Mouse (Mus musculus): ENCODE measurements around the gene Ulk3. TPM values are rescaled to one million over a fixed set of nuclear protein-coding genes. Genes with fewer than 3 reads are reported as not detected.

The Ulk3 gene
- polyA plus RNA-seq (2012; ENCODE audit: low replicate concordance) = 16.0 and 24.7 TPM in 2 replicates

GRCm38 (mm10) chr9:57589224-57590126, at the start of gene Ulk3:
TSS of gene Ulk3 (plus strand) at chr9:57589452.

GRCm38 (mm10) chr9:57552139-57552887, 36.9 kb upstream of the Ulk3 start, which contains the start of gene Mpi:
TSS of gene Mpi (minus strand) at chr9:57552763.

GRCm38 (mm10) chr9:57560861-57561710, 28.2 kb upstream of the Ulk3 start, which contains the start of gene Scamp2:
TSS of gene Scamp2 (plus strand) at chr9:57560943.

GRCm38 (mm10) chr9:57606139-57606851, 17.0 kb downstream of the Ulk3 start, which contains the start of gene Cplx3:
TSS of gene Cplx3 (minus strand) at chr9:57606281.

GRCm38 (mm10) chr9:57620674-57621073, 31.4 kb downstream of the Ulk3 start, which contains the start of gene Lman1l:
TSS of gene Lman1l (minus strand) at chr9:57620774.

Other genes starting within 250 kb of the Ulk3 start
- gene Ppcdc, start 149.3 kb upstream of the Ulk3 start, polyA plus RNA-seq (2012; ENCODE audit: low replicate concordance) = 12.9 and 25.2 TPM in 2 replicates
- gene Scamp5, start 121.4 kb upstream of the Ulk3 start, polyA plus RNA-seq (2012; ENCODE audit: low replicate concordance) = 6.0 and 7.6 TPM in 2 replicates
- 0.11 and 0.12 TPM in 2 replicates for gene Rpp25, start 85.4 kb upstream of the Ulk3 start, polyA plus RNA-seq (2012; ENCODE audit: low replicate concordance)
- 201 and 210 TPM in 2 replicates for gene Cox5a, start 68.2 kb upstream of the Ulk3 start, polyA plus RNA-seq (2012; ENCODE audit: low replicate concordance)
- 15.7 and 42.7 TPM in 2 replicates for gene Fam219b, start 51.9 kb upstream of the Ulk3 start, polyA plus RNA-seq (2012; ENCODE audit: low replicate concordance)
- 2.1 and 4.2 TPM in 2 replicates for gene Mpi, start 36.7 kb upstream of the Ulk3 start, polyA plus RNA-seq (2012; ENCODE audit: low replicate concordance)
- 13.8 and 74.4 TPM in 2 replicates for gene Scamp2, start 28.5 kb upstream of the Ulk3 start, polyA plus RNA-seq (2012; ENCODE audit: low replicate concordance)
- gene Cplx3, start 16.8 kb downstream of the Ulk3 start, polyA plus RNA-seq (2012; ENCODE audit: low replicate concordance) = not detected in 2 replicates
- 0.10 and 0.49 TPM in 2 replicates for gene Lman1l, start 31.3 kb downstream of the Ulk3 start, polyA plus RNA-seq (2012; ENCODE audit: low replicate concordance)
- gene Csk, start 64.2 kb downstream of the Ulk3 start, polyA plus RNA-seq (2012; ENCODE audit: low replicate concordance) = 759 and 915 TPM in 2 replicates
- not detected in 2 replicates for gene Cyp1a2, start 94.3 kb downstream of the Ulk3 start, polyA plus RNA-seq (2012; ENCODE audit: low replicate concordance)
- not detected in 2 replicates for gene Cyp1a1, start 98.5 kb downstream of the Ulk3 start, polyA plus RNA-seq (2012; ENCODE audit: low replicate concordance)
- gene Edc3, start 119.1 kb downstream of the Ulk3 start, polyA plus RNA-seq (2012; ENCODE audit: low replicate concordance) = 2.4 and 6.9 TPM in 2 replicates
- gene Clk3, start 176.4 kb downstream of the Ulk3 start, polyA plus RNA-seq (2012; ENCODE audit: low replicate concordance) = 49.6 and 59.2 TPM in 2 replicates
- gene Arid3b, start 247.3 kb downstream of the Ulk3 start, polyA plus RNA-seq (2012; ENCODE audit: low replicate concordance) = 31.6 and 49.8 TPM in 2 replicates

Measured in hematopoietic multipotent progenitor cell, adult 10-12 weeks (in vitro differentiated cells).